Mouse (Mus musculus): ENCODE measurements around the gene Wsb2. TPM values are rescaled to one million over a fixed set of nuclear protein-coding genes. Genes with fewer than 3 reads are reported as not detected.

Wsb2 gene
- polyA plus RNA-seq, 1 experiment: 205 TPM

DNA sequence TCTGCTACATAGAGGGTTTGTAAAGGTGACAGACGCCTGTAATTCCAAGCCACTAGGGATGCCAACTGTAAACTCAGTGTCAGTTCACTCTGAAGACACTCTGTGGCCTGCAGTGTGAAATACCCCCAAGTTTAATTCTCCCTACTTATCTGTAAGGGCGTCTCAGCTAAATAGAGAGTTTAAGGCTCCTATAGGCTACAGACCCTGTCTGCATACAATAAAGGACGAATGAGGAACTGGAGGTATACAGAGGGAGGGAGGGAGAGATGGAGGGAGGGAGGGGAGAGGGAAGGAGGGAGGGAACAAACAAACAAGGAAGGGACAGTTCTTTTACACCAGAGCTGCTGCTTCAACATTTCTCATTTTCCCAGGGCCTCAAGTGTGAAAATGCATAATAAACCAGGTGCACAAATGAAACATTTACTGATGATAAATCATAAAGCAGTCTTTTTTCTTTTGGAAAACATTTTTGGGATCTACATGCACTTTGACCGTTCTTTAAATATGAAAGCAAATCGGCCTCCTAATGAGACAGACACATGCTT lies 11.6 kb upstream of the Wsb2 start:
- H3K4me1 ChIP-seq (ENCODE audit: control insufficient read depth, insufficient read depth, low read length): no peaks in the 10 kb centered on the region
- DNase-seq: no peak
- 87% methylated on average over 5 of the region's 5 CpGs for WGBS
- H3K36me3 ChIP-seq (ENCODE audit: control insufficient read depth, insufficient read depth, low read length): no peaks in the 10 kb centered on the region
- no peak overlapping the region for H3K27ac ChIP-seq (ENCODE audit: insufficient read depth, low read depth, low read length)
- H3K4me3 ChIP-seq (ENCODE audit: insufficient read depth, low read depth, low read length): no peak overlapping the region
- TF ChIP-seq POLR2A (IDR thresholded peaks at IDR 0.05; ENCODE audit: low read depth, low read length): no peak
- TF ChIP-seq CTCF (conservative IDR thresholded peaks at IDR 0.05; ENCODE audit: insufficient read depth, insufficient read length, low read depth, low read length): no peak
- H3K27me3 ChIP-seq (replicated peaks; ENCODE audit: control insufficient read depth, insufficient read depth, low read length): no peaks in the 10 kb centered on the region

DNA sequence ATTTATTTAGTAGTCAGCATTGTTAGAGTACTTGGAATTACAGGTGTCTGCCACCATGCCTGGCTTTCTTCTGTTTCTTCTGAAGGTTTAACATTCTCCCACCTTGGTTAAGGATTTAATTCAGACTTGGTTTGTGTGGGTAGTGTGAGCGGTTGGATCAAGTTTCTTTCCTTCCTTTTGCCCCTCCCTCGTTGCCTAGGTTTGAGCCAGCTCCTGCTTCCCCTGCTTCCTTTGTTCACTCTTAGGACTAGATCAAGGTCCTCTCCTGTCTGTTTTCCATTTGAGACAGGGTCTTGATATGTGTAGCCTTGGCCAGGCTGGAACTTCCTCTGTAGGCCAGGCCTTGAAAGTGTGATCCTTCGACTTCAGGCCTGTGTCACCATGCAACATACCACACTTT lies 10.8 kb upstream of the Wsb2 start:
- no peaks in the 10 kb centered on the region for H3K4me1 ChIP-seq (ENCODE audit: control insufficient read depth, insufficient read depth, low read length)
- H3K27me3 ChIP-seq (replicated peaks; ENCODE audit: control insufficient read depth, insufficient read depth, low read length): no peaks in the 10 kb centered on the region
- H3K36me3 ChIP-seq (ENCODE audit: control insufficient read depth, insufficient read depth, low read length): no peaks in the 10 kb centered on the region
- no peak overlapping the region for H3K4me3 ChIP-seq (ENCODE audit: insufficient read depth, low read depth, low read length)
- H3K27ac ChIP-seq (ENCODE audit: insufficient read depth, low read depth, low read length): no peak overlapping the region
- no peak for DNase-seq
- 59% methylated on average over 3 of the region's 3 CpGs for WGBS
- TF ChIP-seq CTCF (conservative IDR thresholded peaks at IDR 0.05; ENCODE audit: insufficient read depth, insufficient read length, low read depth, low read length): no peak
- TF ChIP-seq POLR2A (IDR thresholded peaks at IDR 0.05; ENCODE audit: low read depth, low read length): no peak

DNA sequence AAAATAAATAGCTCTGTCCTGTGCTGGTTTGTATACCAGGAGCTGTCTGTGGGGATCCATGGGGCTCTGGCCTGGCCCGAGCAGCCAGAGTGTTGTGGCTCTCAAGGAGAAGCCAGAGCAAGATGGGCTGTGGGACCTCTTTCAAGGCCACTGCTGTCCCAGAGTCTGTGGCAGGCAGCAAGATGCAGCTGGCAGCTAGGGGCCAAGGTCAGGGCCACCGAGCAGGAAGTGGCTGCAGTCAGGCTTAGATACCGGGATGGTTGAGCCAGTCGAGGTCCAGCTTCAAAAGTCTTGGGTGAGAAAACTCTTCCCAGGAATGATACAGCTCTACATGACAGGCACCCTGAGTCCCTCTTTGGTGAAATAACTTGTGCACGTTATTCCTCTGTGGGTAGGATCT lies 10.1 kb upstream of the Wsb2 start:
- no peak for DNase-seq
- TF ChIP-seq POLR2A (IDR thresholded peaks at IDR 0.05; ENCODE audit: low read depth, low read length): no peak
- TF ChIP-seq CTCF (conservative IDR thresholded peaks at IDR 0.05; ENCODE audit: insufficient read depth, insufficient read length, low read depth, low read length): no peak
- H3K4me1 ChIP-seq (ENCODE audit: control insufficient read depth, insufficient read depth, low read length): no peaks in the 10 kb centered on the region
- no peak overlapping the region for H3K27ac ChIP-seq (ENCODE audit: insufficient read depth, low read depth, low read length)
- no peak overlapping the region for H3K4me3 ChIP-seq (ENCODE audit: insufficient read depth, low read depth, low read length)
- H3K36me3 ChIP-seq (ENCODE audit: control insufficient read depth, insufficient read depth, low read length): no peaks in the 10 kb centered on the region
- WGBS: 71% methylated on average over 5 of the region's 5 CpGs
- H3K27me3 ChIP-seq (replicated peaks; ENCODE audit: control insufficient read depth, insufficient read depth, low read length): no peaks in the 10 kb centered on the region

DNA sequence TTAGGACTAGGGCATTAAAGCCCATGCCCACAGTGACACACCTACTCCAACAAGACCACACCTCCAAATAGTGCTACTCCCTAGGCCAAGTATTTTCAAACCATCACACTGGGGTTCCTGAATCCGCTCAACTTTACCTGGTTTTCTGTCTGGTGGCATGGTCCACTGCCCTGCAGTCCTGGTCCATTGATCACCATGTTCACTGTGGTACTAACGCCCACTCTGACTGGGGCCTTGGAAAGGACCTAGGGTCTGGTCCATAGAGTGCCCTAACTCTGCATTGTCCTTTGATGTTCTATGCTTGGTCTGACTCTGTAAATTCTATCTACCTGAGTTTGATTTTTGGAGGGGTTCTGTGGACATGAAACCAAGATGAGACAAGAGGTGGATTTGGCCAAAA lies 9.3 kb upstream of the Wsb2 start:
- no peak overlapping the region for H3K4me3 ChIP-seq (ENCODE audit: insufficient read depth, low read depth, low read length)
- DNase-seq: no peak
- no peak overlapping the region for H3K27ac ChIP-seq (ENCODE audit: insufficient read depth, low read depth, low read length)
- WGBS: 77% methylated on average over 2 of the region's 2 CpGs
- no peaks in the 10 kb centered on the region for H3K4me1 ChIP-seq (ENCODE audit: control insufficient read depth, insufficient read depth, low read length)
- TF ChIP-seq CTCF (conservative IDR thresholded peaks at IDR 0.05; ENCODE audit: insufficient read depth, insufficient read length, low read depth, low read length) (no peak), POLR2A (IDR thresholded peaks at IDR 0.05; ENCODE audit: low read depth, low read length) (no peak)
- H3K36me3 ChIP-seq (ENCODE audit: control insufficient read depth, insufficient read depth, low read length): no peaks in the 10 kb centered on the region
- H3K27me3 ChIP-seq (replicated peaks; ENCODE audit: control insufficient read depth, insufficient read depth, low read length): no peaks in the 10 kb centered on the region

DNA sequence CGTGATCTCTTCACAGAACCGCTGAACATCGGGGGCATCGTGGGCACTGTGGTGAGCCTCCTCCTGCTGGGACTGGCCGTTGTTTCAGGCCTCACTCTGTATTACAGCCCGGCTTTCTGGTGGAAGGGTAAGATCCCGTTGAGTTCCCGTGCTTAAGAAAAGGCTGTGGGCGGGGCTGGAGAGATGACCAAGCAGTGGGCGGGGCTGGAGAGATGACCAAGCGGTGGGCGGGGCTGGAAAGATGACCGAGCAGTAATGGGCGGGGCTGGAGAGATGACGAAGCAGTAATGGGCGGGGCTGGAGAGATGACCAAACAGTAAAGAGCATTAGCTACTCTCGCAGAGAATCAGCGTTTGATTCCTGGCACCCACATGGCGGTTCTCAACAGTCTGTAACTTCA lies 8.8 kb upstream of the Wsb2 start:
- peak; percentile 72 for DNase-seq
- H3K36me3 ChIP-seq (ENCODE audit: control insufficient read depth, insufficient read depth, low read length): no peaks in the 10 kb centered on the region
- no peak overlapping the region for H3K27ac ChIP-seq (ENCODE audit: insufficient read depth, low read depth, low read length)
- H3K4me1 ChIP-seq (ENCODE audit: control insufficient read depth, insufficient read depth, low read length): no peaks in the 10 kb centered on the region
- TF ChIP-seq POLR2A (IDR thresholded peaks at IDR 0.05; ENCODE audit: low read depth, low read length): no peak
- no peak for TF ChIP-seq CTCF (conservative IDR thresholded peaks at IDR 0.05; ENCODE audit: insufficient read depth, insufficient read length, low read depth, low read length)
- WGBS: 60% methylated on average over 19 of the region's 19 CpGs
- H3K27me3 ChIP-seq (replicated peaks; ENCODE audit: control insufficient read depth, insufficient read depth, low read length): no peaks in the 10 kb centered on the region
- no peak overlapping the region for H3K4me3 ChIP-seq (ENCODE audit: insufficient read depth, low read depth, low read length)

DNA sequence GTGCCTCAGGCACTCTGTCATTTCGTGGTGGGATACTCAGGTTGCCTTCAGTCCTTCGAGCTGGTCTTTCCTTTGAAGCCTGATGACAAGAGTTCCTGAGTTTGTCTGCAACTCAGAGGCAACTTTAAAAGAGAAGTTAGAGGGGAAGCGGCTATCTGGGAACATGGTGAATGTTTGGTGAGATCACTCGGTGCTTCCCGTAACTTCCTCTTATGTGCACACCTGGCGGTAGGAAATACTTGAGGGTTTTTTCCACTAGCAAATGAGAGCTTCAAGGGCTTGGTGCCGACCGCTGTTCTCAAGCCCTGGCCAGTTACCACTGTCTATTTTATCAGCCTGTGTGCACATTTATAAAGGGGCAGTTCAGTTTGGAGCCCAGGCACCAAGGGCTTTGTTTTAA lies 3.0 kb upstream of the Wsb2 start:
- Histone ChIP-seq H3K36me3 (ENCODE audit: control insufficient read depth, insufficient read depth, low read length) (no peaks in the 10 kb centered on the region; the same call in 1 of the 2 replicates), H3K27me3 (replicated peaks; ENCODE audit: control insufficient read depth, insufficient read depth, low read length) (no peaks in the 10 kb centered on the region), H3K4me1 (ENCODE audit: control insufficient read depth, insufficient read depth, low read length) (peaks cover 10% of the 10 kb centered on the region), H3K4me3 (ENCODE audit: insufficient read depth, low read depth, low read length) (no peak overlapping the region), H3K27ac (ENCODE audit: insufficient read depth, low read depth, low read length) (no peak overlapping the region)
- no peak for TF ChIP-seq CTCF (conservative IDR thresholded peaks at IDR 0.05; ENCODE audit: insufficient read depth, insufficient read length, low read depth, low read length)
- no peak for TF ChIP-seq POLR2A (IDR thresholded peaks at IDR 0.05; ENCODE audit: low read depth, low read length)
- DNase-seq: no peak
- WGBS: 68% methylated on average over 8 of the region's 8 CpGs

DNA sequence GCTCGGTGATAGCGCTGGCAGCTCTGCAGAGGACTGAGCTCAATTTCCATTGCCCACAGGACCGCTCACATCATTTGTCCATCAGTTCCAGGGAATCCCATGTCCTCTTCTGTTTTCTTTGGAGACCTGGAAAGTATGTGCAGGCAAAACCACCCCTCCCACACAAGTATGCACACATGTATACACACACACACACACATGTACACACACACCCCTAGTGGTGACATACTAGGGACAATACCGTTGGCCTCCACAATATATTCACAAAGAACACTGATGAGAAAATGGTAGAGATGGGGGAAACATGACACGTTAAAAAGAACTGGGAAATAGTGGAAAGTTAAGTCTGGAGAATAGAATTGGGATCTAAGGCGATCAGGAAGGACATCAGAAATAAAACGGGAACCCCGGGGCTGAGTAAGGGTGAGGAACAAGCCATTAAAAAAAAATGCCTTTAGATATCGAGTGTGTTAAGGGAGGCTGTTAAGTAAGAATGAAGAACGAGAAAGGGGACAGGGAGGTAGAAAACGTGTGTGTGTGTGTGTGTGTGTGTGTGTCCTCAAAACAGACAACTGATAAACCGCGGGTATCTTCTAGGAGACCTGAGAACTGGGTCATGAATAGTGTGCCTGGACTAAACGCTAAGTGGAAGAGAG lies 1.3 kb upstream of the Wsb2 start:
- WGBS: 33% methylated on average over 14 of the region's 14 CpGs
- Histone ChIP-seq H3K27me3 (replicated peaks; ENCODE audit: control insufficient read depth, insufficient read depth, low read length) (no peaks in the 10 kb centered on the region), H3K36me3 (ENCODE audit: control insufficient read depth, insufficient read depth, low read length) (no peaks in the 10 kb centered on the region; the same call in 1 of the 2 replicates), H3K27ac (ENCODE audit: insufficient read depth, low read depth, low read length) (peak overlapping the region; percentile 69), H3K4me3 (ENCODE audit: insufficient read depth, low read depth, low read length) (no peak overlapping the region), H3K4me1 (ENCODE audit: control insufficient read depth, insufficient read depth, low read length) (peaks cover 23% of the 10 kb centered on the region)
- DNase-seq: no peak
- TF ChIP-seq POLR2A (IDR thresholded peaks at IDR 0.05; ENCODE audit: low read depth, low read length) (no peak), CTCF (conservative IDR thresholded peaks at IDR 0.05; ENCODE audit: insufficient read depth, insufficient read length, low read depth, low read length) (no peak)
